ENCODE assay signal across 13 mouse cellular contexts in the genomic region with DNA sequence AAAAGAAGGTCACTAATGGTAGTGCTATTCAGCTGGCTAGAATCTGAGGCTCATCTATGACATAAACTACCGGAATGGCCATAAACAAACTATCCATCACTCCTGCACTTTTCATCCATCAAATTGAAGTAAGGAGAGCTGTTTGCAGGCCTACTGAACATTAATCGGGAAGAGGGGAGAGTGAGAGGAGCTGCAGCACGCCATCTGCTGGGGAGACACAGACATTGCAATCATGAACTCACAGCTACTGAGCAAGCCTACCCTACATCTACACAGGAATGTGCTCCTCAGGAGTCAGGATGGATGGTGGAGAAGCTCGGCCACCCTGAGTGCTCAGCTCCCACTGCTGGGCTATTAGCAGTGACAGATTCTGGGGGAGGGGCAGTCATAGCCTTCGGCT.
A peak's percentile ranks its signal among the peaks of the same experiment; 100 is the strongest.
DNase-seq lines count a peak whose midpoint lies in the region; TF ChIP-seq lines count a peak whose summit lies in the region.
"Had no signal": no experiment of that assay in that cellular context is flagged by ENCODE, and none has a peak within 500 bp of the region (broad histone marks: within the 10 kb centered on the region; RNA-seq: fewer than 3 reads in every experiment).

No protein-coding gene starts in this region.

- peak; percentile 31 to 34 for DNase-seq in cerebellum, postnatal 10 days
- no peak for DNase-seq in cerebellum, postnatal 4 days (ENCODE audit: low spot score in 2 of 2)
- DNase-seq in layer of hippocampus, adult 2 months (ENCODE audit: low spot score in 2 of 2), result no peak
- no peak for DNase-seq in layer of hippocampus, adult 9-10 months (ENCODE audit: low spot score)
- DNase-seq in 3T3-L1 (ENCODE audit: low read depth, low spot score) (peak; percentile 5), ZHBTc4 (ENCODE audit: low read depth, low spot score) (peak; percentile 70)
- no peak for DNase-seq in heart, postnatal 14 days
- DNase-seq in thymus, postnatal 14 days, result no peak
- DNase-seq: cerebellum, adult 9-10 months; kidney, postnatal 14 days had no signal

- intact Hi-C loops in heart, postnatal 14 days (cut with DNase I), result no loop called here

- H3K27ac ChIP-seq in layer of hippocampus, adult 2 months, result no peak overlapping the region
- H3K27ac ChIP-seq: hindbrain, embryonic 12.5 days; limb, embryonic 10.5 days had no signal

- no peak overlapping the region for H3K4me3 ChIP-seq in layer of hippocampus, adult 2 months
- H3K4me3 ChIP-seq: hindbrain, embryonic 12.5 days; limb, embryonic 10.5 days; myocyte had no signal

- peak; percentile 68 for TF ChIP-seq CTCF in layer of hippocampus, adult 2 months (conservative IDR thresholded peaks at IDR 0.05)

Comparison
In these comparisons a context has a peak if more than half of its experiments do, and no peak if none do; other contexts are left out.
1. DNase-seq: peak in cerebellum, postnatal 10 days (2 of 2), 3T3-L1 (single experiment) and ZHBTc4 (single experiment); none in cerebellum, postnatal 4 days (0 of 2), layer of hippocampus, adult 2 months (0 of 2), layer of hippocampus, adult 9-10 months (single experiment), heart, postnatal 14 days (0 of 2) and thymus, postnatal 14 days (single experiment).